Mouse (Mus musculus): Measurements from ENCODE around the gene 1110065P20Rik. TPM values are rescaled to one million over a fixed set of nuclear protein-coding genes. Genes with fewer than 3 reads are reported as not detected.
A peak's percentile ranks its signal among the peaks of the same experiment; 100 is the strongest.

The 1110065P20Rik gene
- polyA plus RNA-seq, 1 experiment from 2014 or later, result 64.1 TPM

DNA sequence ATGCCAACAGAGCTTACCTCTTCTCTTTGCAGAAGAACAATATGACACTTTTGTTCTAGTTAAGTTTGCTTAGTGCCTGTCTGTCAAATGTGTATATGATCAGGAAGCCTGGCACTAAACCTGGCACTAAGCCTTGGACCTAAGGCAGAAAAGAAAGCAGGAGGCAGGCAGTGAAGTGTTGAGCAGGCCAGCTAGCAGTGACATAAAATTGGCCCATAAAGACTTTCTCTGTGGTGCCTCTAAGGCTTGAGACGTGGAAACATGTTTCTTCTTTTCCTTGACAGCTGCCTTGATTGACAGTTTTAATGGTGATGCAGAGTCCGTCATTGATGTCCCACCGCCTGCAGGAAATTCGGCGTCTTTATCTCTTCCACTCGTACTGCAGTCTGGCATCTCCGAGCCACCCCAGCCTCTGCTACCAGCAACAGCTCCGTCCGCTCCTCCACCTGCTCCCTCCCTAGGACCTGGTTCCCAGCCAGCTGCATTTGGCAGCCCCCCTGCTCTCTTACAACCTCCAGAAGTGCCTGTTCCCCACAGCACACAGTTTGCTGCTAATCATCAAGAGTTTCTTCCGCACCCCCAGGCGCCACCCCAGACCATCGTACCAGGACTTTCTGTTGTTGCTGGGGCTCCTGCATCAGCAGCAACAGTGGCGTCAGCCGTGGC, 12.8 kb downstream of the 1110065P20Rik start:
- H3K4me2 ChIP-seq (replicated peaks; ENCODE audit: low read depth), result no peak overlapping the region
- H3K27me3 ChIP-seq (ENCODE audit: control insufficient read depth, insufficient read depth, low read length), result no peaks in the 10 kb centered on the region
- DNase-seq (ENCODE audit: low spot score) (no peak), ATAC-seq (ENCODE audit: low FRiP score, low TSS enrichment) (no peak)
- peaks cover 11% of the 10 kb centered on the region for H3K36me3 ChIP-seq (ENCODE audit: control insufficient read depth, insufficient read depth, low read length)
- no peaks in the 10 kb centered on the region for H3K9me3 ChIP-seq (ENCODE audit: control insufficient read depth, low read length)
- no peak overlapping the region for H3K9ac ChIP-seq (ENCODE audit: low read length)
- H3K4me3 ChIP-seq (ENCODE audit: low read depth, low read length), result no peak overlapping the region
- no peaks in the 10 kb centered on the region for H3K4me1 ChIP-seq (replicated peaks; ENCODE audit: control insufficient read depth, insufficient read depth)
- no peak overlapping the region for H3K27ac ChIP-seq (replicated peaks)
- 91% methylated on average over 14 of the region's 14 CpGs for WGBS
- no peak for TF ChIP-seq CTCF (IDR thresholded peaks at IDR 0.05; ENCODE audit: low read depth)
- TF ChIP-seq EP300 (optimal IDR thresholded peaks at IDR 0.05), result no peak

DNA sequence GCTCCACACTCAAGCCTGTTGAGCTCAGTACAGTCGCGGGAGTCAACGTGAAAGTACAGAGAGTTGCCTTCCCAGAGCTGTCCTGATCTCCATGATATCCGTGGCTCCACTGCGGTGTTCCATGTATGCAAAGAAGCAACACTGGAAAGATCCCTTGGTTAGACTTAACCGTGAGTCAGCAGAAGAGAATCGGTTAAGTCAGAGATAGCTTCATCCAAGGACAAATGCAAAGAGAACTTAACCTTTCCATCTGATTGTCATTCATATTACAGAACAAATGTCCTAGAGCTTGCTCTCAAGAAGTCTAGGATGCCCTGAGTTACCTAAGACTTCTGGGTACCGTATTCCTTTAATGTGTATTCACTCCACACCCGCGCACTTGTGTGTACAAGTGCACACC, 18.2 kb downstream of the 1110065P20Rik start:
- no peak overlapping the region for H3K4me3 ChIP-seq (ENCODE audit: low read depth, low read length)
- H3K4me2 ChIP-seq (replicated peaks; ENCODE audit: low read depth), result no peak overlapping the region
- H3K9ac ChIP-seq (ENCODE audit: low read length), result no peak overlapping the region
- 94% methylated on average over 10 of the region's 10 CpGs for WGBS
- ATAC-seq (ENCODE audit: low FRiP score, low TSS enrichment) (no peak), DNase-seq (ENCODE audit: low spot score) (no peak)
- no peak overlapping the region for H3K27ac ChIP-seq (replicated peaks)
- H3K4me1 ChIP-seq (replicated peaks; ENCODE audit: control insufficient read depth, insufficient read depth), result no peaks in the 10 kb centered on the region
- H3K27me3 ChIP-seq (ENCODE audit: control insufficient read depth, insufficient read depth, low read length), result no peaks in the 10 kb centered on the region
- H3K36me3 ChIP-seq (ENCODE audit: control insufficient read depth, insufficient read depth, low read length), result peaks cover 8% of the 10 kb centered on the region
- TF ChIP-seq EP300 (optimal IDR thresholded peaks at IDR 0.05), result no peak
- TF ChIP-seq CTCF (IDR thresholded peaks at IDR 0.05; ENCODE audit: low read depth), result no peak
- H3K9me3 ChIP-seq (ENCODE audit: control insufficient read depth, low read length), result no peaks in the 10 kb centered on the region

DNA sequence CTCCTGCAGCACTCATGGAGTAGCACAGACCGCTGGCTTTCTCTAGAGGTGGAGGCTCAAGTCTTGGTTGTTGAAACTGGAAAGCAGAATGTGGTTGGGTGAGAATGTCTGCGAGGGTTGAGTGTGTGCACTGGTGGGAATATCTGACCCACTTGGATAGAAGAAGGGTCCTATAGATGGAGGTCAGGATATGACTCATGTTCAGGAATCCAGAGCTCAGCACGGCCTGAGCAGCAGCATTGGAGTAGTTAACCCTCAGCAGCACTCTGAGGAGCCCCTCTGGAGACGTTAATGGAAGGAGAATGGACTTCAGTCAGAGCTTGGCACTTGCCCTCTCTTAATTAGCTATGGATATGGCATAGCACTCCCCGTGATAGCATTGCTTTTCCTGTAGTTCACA, 21.3 kb downstream of the 1110065P20Rik start:
- 56% methylated on average over 5 of the region's 5 CpGs for WGBS

DNA sequence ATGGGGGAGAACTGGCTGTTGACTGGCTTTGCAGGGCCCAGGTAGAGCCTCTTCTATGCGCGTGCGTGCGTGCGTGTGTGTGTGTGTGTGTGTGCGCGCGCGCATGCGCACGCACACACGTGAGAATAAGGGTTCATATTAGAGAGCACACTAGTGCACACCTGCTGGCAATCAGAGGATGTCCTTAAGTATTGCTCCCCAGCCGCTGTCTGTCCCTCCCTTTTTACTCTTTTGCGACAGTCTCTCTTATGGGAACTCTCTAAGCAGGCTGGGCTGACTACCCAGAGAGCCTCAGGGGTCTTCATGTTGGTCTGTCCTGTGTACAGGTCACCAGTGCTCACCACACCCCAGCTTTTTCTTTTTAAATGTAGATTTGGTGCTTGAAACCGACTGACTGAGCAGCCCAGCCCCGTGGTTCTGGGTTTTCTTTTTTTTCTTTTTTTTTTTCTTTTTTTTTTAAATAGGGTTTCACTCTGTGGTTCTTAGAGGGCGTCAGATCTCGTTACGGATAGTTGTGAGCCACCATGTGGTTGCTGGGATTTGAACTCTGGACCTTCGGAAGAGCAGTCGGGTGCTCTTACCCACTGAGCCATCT, 25.5 kb downstream of the 1110065P20Rik start:
- TF ChIP-seq EP300 (optimal IDR thresholded peaks at IDR 0.05) (no peak), CTCF (IDR thresholded peaks at IDR 0.05; ENCODE audit: low read depth) (no peak)
- Histone ChIP-seq H3K4me1 (replicated peaks; ENCODE audit: control insufficient read depth, insufficient read depth) (no peaks in the 10 kb centered on the region), H3K4me3 (ENCODE audit: low read depth, low read length) (no peak overlapping the region), H3K36me3 (ENCODE audit: control insufficient read depth, insufficient read depth, low read length) (peaks cover 17% of the 10 kb centered on the region), H3K9ac (ENCODE audit: low read length) (no peak overlapping the region), H3K4me2 (replicated peaks; ENCODE audit: low read depth) (no peak overlapping the region), H3K9me3 (ENCODE audit: control insufficient read depth, low read length) (no peaks in the 10 kb centered on the region), H3K27ac (replicated peaks) (no peak overlapping the region), H3K27me3 (ENCODE audit: control insufficient read depth, insufficient read depth, low read length) (no peaks in the 10 kb centered on the region)
- ATAC-seq (ENCODE audit: low FRiP score, low TSS enrichment) (no peak), DNase-seq (ENCODE audit: low spot score) (no peak)
- WGBS, result 95% methylated on average over 21 of the region's 21 CpGs

More for the DNA sequence above, 21.3 kb downstream of the 1110065P20Rik start:
- TF ChIP-seq EP300 (optimal IDR thresholded peaks at IDR 0.05), result no peak
- TF ChIP-seq CTCF (IDR thresholded peaks at IDR 0.05; ENCODE audit: low read depth), result no peak
- Histone ChIP-seq H3K9me3 (ENCODE audit: control insufficient read depth, low read length) (no peaks in the 10 kb centered on the region), H3K27ac (replicated peaks) (peak overlapping the region; percentile 30; the same call in 1 of the 2 replicates), H3K4me2 (replicated peaks; ENCODE audit: low read depth) (no peak overlapping the region), H3K4me3 (ENCODE audit: low read depth, low read length) (no peak overlapping the region), H3K9ac (ENCODE audit: low read length) (no peak overlapping the region), H3K4me1 (replicated peaks; ENCODE audit: control insufficient read depth, insufficient read depth) (no peaks in the 10 kb centered on the region), H3K27me3 (ENCODE audit: control insufficient read depth, insufficient read depth, low read length) (no peaks in the 10 kb centered on the region), H3K36me3 (ENCODE audit: control insufficient read depth, insufficient read depth, low read length) (peaks cover 17% of the 10 kb centered on the region)
- ATAC-seq (ENCODE audit: low FRiP score, low TSS enrichment) (peak; percentile 32; the same call in 1 of the 2 replicates), DNase-seq (ENCODE audit: low spot score) (no peak)

DNA sequence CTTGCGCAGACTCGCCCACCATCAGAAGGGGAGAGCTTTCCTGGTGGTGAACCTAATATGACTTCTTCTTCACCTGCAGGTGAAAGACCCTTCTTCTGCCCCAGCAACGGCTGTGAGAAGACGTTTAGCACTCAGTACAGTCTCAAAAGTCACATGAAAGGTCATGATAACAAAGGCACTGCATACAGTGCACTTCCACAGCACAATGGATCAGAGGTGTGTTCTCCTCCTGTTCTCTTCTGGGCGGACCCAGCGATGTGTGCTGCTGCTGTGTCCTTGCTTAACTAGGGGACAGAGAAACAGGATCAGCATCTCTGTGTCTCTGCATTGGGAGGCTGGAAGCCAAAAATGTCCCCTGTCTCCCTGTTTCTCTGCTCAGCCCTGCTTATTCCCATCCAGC, 26.0 kb downstream of the 1110065P20Rik start:
- H3K4me3 ChIP-seq (ENCODE audit: low read depth, low read length), result no peak overlapping the region
- no peak overlapping the region for H3K27ac ChIP-seq (replicated peaks)
- no peaks in the 10 kb centered on the region for H3K9me3 ChIP-seq (ENCODE audit: control insufficient read depth, low read length)
- ATAC-seq (ENCODE audit: low FRiP score, low TSS enrichment), result no peak
- 87% methylated on average over 6 of the region's 6 CpGs for WGBS
- no peaks in the 10 kb centered on the region for H3K27me3 ChIP-seq (ENCODE audit: control insufficient read depth, insufficient read depth, low read length)
- TF ChIP-seq EP300 (optimal IDR thresholded peaks at IDR 0.05) (no peak), CTCF (IDR thresholded peaks at IDR 0.05; ENCODE audit: low read depth) (no peak)
- H3K4me1 ChIP-seq (replicated peaks; ENCODE audit: control insufficient read depth, insufficient read depth), result no peaks in the 10 kb centered on the region
- no peak for DNase-seq (ENCODE audit: low spot score)
- no peak overlapping the region for H3K4me2 ChIP-seq (replicated peaks; ENCODE audit: low read depth)
- H3K36me3 ChIP-seq (ENCODE audit: control insufficient read depth, insufficient read depth, low read length), result peaks cover 17% of the 10 kb centered on the region
- H3K9ac ChIP-seq (ENCODE audit: low read length), result no peak overlapping the region

DNA sequence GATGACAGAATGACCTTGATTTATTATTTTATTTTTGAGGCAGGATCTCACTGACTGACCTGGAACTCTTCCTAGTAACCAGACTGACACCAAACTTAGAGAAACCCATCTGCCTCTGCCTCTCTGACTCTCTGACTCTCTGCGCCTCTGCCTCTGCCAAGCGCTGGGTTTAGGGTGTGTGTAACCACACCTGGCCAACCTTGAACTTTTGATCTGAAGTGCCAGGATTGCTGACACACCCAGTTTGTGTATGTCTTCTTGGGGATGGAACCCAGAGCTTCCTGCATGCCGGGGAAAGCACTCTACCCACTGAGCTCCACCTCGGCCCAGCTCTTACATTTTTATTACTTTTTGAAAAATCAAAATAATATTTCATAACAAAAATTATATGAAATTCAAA, 32.2 kb downstream of the 1110065P20Rik start:
- no peak for ATAC-seq (ENCODE audit: low FRiP score, low TSS enrichment)
- no peak for DNase-seq (ENCODE audit: low spot score)

More for the DNA sequence above, 32.2 kb downstream of the 1110065P20Rik start:
- H3K4me1 ChIP-seq (replicated peaks; ENCODE audit: control insufficient read depth, insufficient read depth), result no peaks in the 10 kb centered on the region
- TF ChIP-seq CTCF (IDR thresholded peaks at IDR 0.05; ENCODE audit: low read depth) (no peak), EP300 (optimal IDR thresholded peaks at IDR 0.05) (no peak)
- WGBS, result 75% methylated on average over 4 of the region's 4 CpGs
- H3K4me3 ChIP-seq (ENCODE audit: low read depth, low read length), result no peak overlapping the region
- H3K36me3 ChIP-seq (ENCODE audit: control insufficient read depth, insufficient read depth, low read length), result peaks cover 6% of the 10 kb centered on the region
- no peak overlapping the region for H3K27ac ChIP-seq (replicated peaks)
- no peaks in the 10 kb centered on the region for H3K9me3 ChIP-seq (ENCODE audit: control insufficient read depth, low read length)
- H3K4me2 ChIP-seq (replicated peaks; ENCODE audit: low read depth), result no peak overlapping the region
- H3K9ac ChIP-seq (ENCODE audit: low read length), result no peak overlapping the region
- no peaks in the 10 kb centered on the region for H3K27me3 ChIP-seq (ENCODE audit: control insufficient read depth, insufficient read depth, low read length)

All from stomach, postnatal 0 days (tissue).